Mouse (Mus musculus) liver (tissue): Measurements from ENCODE around the gene Mff.

ENCODE experiments used
- DNase-seq: peaks from one replicate; pipeline ENCODE4 v3.0.0-alpha.2; 2020; ENCODE audit warnings: mixed read lengths

Mff gene

DNA sequence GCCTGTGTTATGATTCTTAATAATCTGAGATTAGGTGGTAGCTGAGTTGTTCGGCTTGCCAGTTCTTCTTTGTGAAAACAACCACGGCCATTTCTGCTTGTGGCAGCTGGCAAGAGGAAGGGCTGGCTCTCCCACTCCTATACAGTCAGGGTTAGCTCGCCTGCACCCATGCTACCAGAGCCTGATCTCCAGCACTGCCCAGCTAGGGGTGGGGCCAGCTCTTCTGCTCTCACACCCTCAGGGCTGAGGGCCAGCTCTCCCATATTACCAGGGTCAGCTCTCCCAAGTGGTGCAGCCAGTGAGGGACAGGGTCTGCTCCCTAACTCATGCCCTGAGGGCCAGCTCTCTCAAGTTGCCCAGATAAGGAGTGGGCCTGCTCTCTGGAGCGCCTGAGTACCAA lies 47.7 kb downstream of the Mff start:
- no peak for DNase-seq

DNA sequence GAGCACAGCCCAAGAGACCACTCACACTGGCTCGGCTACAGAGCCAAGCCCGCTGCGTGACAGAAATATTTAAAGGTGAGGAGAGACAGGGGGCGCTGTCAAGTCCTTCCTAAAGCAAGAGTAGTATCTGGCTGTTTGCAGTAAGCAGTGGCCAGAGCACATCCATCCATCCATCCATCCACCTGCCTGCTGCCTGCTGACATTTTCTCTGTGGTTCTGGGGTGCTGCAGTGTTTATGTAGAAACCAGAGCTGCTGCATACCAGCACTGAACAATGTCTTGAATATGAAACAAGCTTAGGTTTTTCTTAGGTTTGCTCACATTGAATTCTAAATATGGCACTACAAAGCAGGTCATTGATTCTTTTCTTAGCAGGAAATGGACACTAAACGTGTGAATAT lies 48.5 kb downstream of the Mff start:
- DNase-seq = no peak

DNA sequence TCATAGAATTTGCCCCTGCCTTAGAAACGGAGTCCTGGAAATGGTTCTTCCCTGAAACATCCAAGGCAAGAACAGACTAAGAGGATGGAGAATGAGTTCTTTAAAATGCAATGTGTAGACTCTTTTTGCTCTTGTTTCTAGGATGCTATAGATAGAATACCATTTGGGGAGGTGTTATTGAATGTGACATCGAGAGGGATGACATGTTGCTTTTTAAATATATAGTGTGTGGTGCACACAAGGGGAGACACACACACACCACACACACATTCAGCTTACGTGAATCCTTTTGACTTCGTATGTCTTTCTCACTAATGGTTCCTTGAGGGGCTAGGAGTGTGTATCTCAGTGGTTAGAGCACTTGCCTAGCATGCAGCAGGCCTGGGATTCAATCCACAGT lies 50.6 kb downstream of the Mff start:
- no peak for DNase-seq

DNA sequence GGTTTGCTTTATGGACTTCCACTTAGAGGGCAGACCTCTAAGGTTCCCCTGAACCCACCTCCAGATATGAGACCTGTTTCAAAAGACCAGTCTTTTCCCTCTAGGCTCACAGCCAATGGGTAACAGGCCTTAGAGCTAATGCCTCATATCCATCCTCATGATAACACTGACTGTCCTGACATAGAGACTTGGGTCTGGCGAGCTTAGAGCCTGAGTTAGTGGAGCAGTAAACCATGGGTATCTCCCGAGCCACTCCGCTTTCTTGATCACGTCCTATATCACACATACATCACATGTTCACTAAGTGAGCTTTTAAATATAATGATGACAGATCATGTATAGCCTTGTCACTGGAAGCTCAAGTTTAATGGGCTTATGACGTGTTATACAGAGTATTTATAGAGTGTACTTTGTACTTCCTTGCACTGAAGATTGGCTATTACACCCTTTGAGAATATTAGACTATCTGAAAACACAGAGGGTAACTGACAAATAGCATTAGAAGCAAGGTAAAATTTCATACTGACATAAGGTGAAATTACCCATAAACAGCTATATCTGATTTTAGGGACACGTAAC lies 54.8 kb downstream of the Mff start:
- no peak for DNase-seq

DNA sequence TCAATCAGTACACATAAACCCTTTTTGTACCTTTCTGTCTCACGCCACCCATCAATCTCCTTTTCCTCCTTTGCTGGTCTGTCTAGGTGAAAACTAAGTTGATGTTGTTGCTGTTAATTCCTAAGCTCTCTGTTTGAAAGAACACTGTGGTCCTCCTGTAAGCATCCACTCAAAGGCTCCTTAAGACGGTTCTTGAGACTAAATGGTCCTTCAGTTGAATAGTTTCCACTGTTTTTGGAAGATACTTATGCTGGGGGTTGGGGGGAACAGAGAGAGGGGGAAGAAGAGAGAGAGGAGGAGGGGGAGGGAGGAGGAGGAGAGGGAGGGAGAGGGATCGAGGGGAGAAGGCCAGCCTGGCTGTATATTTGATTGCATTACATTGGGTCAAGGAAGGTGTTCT lies 58.9 kb downstream of the Mff start:
- DNase-seq = no peak

DNA sequence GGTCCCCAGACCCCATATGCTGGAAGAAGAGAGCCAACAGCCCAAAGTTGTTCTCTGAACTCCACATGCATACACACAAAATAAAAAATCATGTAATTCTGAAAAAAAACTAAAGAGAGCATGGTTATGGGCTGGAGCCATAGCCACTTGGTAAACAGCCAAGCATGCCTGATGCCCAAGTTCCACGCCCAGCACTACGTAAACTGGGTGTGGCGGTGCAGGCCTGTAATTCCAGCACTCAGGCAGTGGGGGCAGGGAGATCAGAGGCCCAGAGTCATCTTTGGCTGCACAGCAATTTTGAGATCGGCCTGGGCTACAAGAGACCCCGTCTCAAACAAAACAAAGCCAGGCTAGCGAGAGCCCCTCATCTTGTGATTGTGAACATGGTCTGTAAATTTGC lies 60.9 kb downstream of the Mff start:
- DNase-seq = peak; percentile 58

DNA sequence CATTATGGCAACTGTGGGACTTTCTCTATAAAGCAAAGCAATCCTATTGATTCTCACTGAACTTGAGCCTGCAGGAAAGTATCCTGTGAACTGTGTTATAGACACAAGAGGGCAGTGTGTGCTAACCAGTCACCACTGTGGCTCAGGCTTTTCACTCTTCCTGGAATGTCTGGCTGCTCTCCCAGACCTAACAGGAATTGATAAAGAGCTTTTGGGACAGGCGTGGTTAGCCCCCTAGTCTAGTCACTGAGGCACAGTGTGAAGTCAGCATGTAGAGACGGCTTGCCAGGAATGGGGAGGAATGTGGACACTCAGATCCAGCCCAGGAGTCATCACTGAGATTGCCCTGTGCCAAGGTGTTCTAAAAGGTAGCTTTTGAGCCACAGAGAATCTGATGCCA lies 62.7 kb downstream of the Mff start:
- DNase-seq = peak; percentile 45

DNA sequence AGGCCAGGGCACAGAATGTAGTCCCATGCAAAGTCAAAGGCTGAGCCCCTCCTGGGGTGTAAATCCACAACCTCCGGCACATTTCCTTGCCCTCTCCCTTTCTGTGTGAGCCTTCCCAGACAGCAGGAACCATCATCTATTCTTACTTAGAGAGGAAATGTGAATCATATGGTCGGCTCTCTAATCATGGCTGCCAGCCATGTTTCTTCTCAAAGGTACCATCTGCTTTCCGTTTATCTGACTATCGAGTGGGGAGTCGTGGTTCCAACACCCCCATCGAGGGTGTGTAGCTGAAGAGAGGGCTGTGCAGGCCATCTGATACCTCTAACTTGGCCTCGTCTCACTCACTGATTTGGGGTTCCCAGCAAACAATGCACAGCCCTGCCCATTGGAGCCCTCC lies 63.4 kb downstream of the Mff start:
- DNase-seq = no peak

DNA sequence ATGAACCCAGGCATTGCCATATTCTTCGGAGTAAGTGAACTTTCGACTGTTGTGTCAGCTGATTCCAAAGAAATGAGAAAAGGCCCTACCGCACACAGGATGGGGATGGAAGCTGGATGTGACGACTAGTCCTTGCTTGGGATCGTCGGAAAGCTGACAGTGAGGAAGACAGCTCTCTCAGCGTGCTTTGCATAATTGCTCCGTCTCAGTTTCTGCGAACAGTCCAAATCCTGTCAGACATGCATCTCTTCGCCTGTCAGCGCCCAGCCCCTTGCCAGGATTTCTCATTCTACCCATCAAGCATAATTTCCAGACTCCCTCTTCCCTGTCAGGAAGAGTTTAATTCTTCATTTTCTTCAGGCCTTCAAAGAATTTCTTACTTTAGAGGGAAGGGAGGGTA lies 66.4 kb downstream of the Mff start:
- no peak for DNase-seq

DNA sequence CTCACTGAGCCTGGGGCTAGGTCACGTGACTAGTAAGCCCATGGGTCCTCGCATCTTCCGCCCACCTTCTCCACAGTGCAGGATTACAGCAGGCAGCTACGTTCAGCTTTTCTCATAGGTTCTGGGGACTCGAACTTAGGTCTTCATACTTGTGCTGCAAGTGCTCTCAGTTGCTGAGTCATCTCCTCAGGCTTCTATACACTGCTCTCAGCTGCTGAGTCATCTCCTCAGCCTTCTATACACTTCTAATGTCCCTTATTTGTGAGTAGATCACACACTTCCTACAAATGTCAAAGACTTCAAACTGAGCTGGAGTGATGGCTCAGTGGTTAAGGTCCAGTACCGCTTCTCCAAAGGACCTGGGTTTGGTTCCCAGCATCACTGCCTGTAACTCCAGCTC lies 67.5 kb downstream of the Mff start:
- no peak for DNase-seq

DNA sequence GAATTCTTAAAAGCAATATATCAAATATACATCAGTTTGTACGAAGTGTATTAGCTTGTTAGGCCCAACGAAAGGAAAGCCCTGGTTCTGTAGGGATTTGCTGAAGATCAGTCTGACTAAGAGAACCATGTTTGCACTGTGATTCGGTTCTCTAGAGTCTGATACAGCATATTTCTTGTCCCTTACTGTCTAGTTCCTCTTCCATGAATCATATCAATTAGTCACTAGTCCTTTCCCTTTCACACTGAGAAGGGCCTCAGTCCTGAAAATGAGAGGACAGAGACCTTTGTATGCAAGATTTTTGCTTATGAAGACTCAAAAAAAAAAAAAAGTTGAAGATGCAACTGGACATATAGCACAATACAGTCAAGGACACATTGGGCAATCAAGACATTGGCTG lies 68.4 kb downstream of the Mff start:
- DNase-seq = no peak

DNA sequence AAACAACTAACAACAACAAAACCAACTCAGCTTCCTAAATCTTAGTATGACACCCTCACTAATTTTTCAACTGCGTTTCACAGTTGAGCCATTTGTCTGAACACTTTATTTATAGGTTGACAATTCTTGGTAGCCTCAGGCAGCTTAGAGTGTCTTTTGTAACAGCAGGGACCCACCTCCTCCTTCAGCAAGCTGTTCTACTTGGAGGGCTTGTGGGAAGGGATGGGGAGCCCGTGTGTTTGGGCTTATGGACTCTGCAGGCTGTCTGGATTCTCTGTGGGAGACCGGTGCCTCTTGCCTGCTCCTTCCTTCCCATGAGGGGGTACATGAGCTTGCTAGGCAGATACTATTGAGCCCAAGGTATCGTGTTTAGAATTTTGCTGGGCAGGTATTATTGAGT lies 69.3 kb downstream of the Mff start:
- DNase-seq = no peak

DNA sequence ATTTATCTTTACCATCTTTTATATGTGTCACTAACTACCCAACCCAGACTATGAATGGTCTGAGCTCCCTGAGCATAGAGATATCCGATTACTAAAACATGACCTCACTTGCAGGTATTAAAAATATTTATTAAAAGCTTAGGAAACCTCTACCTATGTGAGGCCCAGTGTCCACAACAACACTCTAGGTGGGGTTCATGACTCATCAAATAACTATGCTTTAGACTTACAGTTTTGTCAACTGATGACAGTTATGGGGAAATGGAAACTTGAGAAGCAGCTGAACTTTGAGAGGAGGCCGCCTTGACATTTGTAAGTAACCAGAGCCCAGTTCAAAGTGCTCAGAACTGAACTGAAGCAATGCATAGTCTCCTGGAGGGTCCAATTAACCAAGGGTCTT lies 70.5 kb downstream of the Mff start:
- DNase-seq = no peak

DNA sequence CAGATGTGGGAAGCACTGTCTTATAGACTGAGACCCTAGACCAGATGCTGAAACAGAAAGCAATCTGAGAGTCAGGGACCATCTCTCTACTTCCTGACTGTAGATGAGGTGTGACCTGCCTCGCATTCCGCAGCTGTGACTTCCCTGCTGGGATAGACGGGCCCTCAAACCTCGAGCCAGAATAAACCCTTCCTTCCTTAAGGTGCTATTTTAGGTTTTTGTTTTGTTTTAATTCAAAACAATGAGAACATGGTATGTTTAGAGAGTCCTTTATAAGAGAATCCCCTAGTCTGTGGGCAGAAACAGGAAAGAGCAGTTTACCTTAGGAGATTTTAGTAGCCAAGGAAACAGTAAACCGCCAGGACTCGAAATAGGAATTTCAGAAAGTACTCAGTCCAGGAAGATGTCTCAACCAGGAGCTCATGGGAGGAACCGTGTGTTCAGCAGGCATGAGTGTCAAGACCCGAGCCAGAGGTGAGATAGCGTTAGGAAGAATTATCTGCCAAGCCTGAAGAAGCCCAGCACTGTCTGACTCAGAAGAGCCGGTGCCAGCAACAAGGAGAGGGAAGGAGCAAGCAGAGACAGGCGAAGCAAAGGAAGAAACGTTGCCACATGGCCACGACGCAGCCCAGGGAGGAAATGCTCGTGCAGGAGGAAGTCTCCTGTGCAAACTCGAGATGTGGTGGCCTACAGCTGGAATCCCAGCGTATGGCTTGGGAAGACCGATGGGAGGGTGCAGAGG lies 71.2 kb downstream of the Mff start:
- peak; percentile 24 for DNase-seq

DNA sequence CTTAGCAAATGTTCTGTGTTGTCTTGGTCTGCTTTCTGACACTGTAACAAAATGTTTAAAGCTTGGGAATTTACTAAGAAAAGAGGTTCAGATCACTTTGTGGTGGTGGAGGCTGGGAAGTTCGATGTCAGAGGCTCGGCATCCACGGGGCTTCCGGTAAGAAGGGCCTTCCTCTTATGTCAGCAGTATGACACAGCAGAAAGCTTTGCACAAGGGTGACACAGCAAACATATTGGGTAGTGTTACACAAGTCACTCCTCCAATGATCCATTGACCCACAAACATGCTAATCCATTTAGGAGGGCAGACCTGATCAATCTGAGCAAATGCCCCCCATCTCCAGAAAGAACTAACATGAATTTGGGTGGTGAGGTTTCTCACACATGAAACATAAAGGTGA lies 72.4 kb downstream of the Mff start:
- DNase-seq = peak; percentile 50

DNA sequence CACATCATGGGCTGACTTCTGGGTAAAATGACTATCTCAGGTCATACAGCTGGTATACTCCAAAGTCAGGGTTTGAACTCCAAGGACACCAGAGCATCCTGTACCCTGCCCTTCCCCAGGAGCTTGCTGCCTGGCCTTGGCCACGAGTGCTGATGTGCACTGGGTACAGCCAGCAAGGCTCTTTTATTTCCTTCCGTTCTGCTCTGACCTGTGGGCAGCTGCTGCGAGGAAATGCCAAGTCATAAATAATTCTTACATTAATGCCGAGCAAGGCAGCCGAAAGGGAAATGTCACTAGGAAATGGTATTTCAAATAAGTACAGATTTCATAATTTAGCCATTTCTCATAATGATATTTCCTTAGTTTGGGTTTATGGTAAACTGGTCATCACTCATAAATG lies 73.6 kb downstream of the Mff start:
- no peak for DNase-seq

DNA sequence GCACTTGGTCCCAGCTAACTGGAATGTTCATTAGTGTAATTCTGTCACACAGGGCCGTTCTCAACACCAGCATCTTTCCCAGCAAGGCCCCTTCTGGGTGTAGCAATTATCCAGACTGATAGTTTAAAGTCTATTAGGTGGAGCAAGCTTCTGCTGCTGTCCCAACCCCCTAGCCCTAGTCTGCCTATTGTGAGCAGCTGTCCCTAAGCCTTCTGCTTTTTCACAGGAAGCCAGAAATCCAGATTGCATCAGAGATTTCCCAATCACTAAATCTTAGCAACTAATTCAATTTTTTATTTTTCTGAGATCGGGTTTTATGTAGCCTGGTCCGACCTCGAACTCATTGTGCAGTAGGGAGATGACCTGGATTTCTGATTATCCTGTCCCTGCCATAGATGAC lies 74.2 kb downstream of the Mff start:
- no peak for DNase-seq

DNA sequence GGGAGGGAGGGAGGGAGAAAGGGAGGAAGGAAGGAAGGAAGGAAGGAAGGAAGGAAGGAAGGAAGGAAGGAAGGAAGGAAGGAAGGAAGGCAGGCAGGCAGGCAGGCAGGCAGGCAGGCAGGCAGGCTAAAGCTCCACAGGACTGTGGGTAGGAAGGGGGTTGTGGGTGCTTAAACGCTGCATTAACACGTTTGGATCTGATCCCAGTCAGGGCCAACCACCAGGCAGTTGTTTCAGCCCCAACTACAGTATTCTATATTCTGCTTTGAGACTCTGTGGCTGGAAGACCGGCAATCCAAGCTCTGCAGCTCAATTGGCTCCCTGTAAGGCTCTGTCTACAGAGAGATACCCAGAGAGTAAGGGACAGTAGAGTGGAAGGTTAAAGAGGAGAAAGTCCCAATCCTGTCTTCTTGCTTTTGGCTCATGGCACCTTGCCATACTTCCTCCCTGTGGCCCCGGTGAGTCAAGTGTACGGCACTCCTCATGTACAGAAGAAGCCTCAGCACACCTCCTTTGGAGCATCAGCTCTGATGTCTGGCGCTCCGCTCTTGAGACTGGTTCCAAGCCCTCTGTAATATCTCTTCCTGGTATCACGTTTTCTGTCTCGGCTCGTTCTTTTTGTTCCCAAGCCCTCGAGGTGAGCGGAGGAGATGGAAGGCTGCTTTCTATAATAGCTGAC lies 76.6 kb downstream of the Mff start:
- DNase-seq = no peak
